Mouse (Mus musculus): ENCODE data around the gene Dock4.
A peak's percentile ranks its signal among the peaks of the same experiment; 100 is the strongest.

The Dock4 gene

DNA sequence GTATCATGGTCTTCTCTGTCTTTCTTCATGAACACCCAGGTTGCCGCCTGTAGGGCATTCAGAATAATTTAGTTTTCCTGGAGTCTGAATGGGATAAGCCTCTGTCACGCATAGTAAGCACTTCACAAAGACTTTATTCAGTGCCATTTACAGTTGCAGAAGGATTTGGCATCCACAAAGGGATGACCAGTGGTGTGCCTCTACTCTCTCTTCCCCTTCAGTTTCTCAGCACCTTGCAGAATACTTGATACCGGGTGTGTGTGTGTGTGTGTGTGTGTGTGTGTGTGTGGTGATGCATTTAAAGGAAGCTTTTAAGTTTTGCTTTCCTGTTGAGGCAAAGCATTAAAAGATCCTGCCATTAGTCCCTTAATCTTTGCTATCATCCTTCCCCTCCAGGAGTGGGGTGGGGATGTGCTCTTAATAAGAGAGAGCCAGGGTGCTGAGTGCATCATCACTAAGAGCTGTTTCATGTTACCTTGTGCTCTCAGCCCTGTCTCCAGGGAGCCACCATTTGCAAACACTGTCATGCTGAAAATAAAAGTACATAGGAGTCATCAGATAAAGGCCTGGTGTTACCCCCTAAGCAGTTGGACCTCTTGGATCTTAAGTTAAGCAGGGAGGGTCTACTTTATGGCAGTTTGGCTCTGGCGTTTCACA, 211.6 kb downstream of the Dock4 start:
- no peak for DNase-seq

DNA sequence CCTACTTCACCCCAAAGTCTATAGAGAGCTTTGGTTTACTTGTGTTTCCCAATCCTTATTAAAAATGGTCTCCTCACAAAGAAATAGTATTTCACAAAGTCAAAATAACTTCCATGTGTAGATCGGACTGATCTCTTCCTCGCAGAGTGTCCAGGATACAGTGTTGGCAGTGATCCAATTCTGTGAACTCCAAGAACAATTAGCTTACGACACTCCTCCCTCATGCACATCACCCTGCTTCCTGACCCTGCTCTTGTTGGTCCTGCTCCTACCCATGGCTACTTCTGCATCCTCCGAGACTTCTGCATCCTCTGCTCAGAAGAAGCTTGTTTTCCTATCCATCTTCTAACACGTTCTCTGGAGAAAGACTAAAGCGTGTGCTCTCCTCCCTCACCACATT, 213.9 kb downstream of the Dock4 start:
- no peak for DNase-seq

DNA sequence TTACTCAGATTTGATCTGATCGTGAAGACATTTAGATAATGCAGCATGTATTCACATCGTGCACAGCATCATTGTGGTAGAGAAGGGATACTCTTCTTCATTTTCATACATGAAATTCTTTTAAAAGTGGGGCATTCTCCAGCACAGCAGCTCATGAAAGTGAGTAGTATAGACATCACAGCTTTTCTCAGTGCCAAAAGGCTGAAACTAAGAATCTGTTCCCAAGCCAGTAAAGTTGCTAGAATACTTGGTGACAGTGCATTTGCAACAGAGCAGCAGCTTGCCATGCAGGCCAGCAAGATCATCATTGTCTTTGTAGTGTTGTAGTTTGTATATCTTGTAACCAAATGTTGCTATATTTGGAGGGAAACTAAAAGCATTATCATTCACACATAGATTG, 223.7 kb downstream of the Dock4 start:
- DNase-seq = no peak

DNA sequence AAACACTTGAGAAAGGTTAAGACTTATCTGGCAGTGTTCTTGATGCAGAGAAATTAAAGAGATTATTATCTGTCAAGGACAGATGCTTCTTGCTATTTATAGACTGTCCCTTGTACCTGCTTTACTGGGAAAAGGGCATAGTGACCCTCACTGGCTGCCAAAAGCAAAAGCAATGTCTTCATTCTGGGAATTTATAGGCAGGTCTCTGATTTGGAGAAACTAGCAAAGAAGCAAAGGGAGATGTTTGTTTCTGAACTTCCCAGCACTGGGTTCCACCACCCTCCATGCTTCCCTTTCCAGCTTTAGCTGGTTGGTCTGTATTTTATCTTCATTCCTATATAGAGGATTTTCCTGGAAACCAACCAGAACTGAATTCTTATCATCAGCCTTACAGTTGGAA, 225.0 kb downstream of the Dock4 start:
- no peak for DNase-seq

DNA sequence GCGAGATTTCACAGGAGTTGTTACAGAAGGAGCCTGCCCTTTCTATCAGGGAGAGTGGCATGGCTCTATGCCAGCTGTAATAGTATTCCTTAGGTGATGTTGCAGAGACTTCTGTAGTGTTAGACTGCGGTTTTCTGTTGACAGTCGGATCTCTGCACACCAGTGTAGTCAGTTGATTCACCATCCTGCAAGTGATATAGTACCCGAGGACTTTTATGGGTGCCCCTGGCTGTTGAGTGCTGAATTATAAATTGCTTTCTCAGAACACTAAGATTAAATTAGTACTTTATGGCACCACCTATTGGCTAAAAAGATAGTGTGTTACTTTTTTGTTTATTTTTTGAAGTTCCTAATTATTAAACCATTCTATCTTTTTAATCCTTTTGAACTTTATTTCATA, 234.0 kb downstream of the Dock4 start:
- DNase-seq = no peak

DNA sequence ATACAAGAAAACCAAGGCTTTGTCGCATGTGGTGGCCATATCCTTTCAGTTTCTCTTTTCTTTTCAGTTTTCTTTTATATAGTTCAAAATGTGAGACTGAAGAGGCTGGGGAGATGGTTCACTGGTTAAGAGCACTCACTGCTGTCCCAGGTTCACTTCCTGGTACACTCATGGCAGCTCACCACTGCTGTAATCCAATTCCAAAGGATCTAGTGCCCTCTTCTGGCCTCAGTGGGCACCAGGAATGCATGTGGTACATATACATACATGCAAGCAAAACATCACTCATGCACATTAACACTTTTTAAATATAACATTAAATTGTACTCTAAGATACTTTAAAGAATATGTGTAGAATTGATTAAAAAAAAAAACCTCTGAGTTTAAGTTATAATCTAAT, 234.8 kb downstream of the Dock4 start:
- DNase-seq = peak in 1 of 2 experiments; percentile 9

DNA sequence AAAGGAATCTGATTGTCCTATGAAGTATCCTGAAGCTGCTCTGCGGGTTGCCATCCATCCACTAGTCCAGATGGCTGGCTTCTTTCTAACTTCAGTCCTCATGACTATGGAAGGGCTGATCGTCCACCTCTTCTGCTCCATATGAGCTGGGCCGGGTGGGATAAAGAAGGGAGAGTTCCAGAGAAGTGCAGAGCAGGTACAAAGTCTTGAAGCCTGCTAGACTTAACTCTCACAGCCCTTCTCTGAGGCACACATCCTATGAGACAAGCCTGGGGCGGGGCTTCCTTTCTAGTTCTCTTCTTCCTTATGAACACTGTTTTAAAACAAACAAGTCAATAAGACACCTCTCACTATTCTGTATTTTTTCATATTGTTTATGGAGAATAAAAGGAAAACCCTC, 245.7 kb downstream of the Dock4 start:
- DNase-seq = no peak

DNA sequence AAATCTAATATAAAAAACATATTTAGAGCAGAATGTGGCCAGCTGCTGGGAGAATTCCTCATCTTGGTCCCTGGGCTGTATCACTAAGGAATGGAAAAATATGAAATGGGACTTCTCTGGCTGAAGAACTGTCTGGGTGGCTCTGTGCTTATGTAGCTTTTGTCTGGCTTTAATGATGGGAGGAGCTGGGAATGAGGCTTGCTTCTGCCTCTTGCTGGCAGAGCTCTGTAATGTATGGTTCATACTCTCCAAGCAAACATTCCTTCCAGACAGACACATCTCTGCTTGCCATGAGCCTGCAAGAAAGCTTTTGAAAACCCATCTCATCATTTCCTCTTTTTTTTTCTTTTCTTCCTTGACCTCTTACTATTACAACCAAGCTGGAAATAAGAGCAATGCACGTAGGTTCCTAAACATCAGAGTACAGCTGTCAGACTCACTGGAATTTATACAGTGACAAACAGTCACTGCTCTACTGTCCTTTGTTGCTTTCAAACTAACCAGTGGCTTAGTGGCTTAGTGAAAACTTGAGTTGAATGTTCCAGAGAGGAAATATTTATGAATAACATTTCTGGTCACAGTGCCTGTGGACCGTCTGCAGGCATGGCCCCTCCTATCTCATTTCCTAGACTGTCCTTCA, 248.4 kb downstream of the Dock4 start:
- DNase-seq = no peak

DNA sequence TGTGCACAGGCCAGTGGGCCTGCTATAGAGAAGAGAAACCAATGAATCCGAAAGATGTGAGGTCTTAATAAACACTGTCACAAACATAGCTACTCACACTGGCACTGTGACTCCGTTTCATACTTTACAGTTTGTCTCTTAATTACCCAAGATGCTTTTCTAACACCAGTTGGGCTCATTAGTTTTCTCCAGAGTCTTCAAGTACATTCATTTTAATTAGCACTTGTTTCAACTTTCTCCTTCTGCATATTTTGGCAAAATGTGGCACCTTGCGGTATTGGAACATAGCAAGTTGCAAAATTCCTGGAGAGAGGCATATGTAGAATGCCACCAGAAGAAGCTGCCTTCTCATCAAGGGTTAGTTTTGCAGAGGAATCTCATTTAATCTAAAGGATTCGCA, 252.6 kb downstream of the Dock4 start:
- DNase-seq = no peak

DNA sequence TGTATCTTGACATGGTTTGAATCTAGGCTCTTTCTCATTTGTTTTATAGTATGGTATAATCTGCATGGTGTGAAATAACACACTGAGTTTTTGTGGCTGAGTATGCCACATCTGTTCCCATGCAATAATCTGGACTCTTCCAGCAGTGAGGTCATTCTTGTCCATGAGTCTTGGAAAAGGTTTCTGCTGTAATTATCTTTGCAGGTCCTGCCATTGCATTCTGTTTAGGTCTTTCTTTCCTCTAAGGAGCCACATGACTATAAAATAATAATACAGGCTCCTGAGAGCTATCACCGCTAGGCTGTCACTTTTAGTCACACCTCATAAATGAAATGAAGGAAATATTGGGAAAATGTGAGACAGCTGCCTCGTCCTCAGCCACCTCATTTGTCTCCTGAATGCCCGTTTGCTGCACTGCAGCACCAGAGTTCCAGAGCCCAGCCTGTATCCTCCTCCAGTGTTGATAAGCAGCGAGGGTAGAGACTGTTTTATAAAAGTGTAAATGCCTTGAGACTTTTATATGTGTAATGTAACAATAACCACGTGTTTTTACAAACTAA, 256.6 kb downstream of the Dock4 start:
- no peak for DNase-seq

DNA sequence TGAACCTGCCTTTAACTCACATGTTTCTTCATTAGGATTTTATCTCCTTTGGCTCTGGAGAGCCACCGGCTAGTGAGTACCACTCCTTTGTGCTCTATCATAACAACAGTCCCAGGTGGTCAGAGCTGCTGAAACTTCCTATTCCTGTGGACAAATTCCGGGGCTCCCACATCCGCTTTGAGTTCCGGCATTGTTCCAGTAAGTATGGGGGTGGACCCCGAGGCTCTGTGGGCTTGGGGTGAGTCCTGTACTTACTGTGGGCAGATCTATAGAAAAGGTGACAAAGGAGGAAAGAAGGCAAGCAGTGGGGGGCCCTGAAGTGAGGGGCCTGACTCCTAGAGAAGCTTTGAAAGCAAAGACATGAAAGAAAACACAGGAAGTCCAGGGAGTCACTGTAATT, 258.5 kb downstream of the Dock4 start:
- DNase-seq = no peak

DNA sequence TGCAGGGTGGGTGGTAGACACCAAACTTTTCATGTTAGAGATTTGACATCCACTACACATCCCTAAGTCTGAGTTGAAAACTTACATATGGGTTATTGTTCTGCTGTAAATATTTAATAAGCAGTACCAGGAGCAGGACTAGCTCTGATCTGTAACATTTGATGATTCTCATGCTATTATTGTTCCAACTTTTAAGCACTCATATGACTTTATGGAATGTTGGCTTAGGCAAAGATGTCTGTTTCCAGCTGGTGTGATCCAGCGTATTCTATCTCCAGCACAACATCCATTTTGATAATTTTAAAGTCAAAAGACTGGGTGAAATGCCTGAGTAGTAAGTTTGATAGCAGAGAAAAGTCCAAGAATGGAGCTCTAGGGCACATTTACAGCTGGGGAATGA, 261.4 kb downstream of the Dock4 start:
- no peak for DNase-seq

DNA sequence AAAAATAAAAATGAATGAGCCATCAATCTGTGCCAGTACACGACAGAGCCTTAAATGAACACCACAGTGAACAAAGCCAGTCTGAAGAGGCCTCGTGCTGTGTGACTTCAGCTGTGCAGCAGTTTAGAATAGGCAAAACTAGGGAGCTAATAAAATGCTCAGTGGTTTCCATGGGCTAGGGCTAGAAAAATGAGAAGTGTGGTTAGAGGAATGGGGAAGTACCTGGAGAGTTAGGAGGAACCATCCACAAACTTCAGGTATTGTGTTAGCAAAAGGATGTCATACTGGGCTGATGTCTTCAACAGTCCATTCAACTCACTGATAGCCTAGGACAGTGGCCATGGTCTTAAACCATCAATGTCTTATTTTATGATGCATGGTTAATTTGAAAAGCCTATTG, 263.3 kb downstream of the Dock4 start:
- no peak for DNase-seq

DNA sequence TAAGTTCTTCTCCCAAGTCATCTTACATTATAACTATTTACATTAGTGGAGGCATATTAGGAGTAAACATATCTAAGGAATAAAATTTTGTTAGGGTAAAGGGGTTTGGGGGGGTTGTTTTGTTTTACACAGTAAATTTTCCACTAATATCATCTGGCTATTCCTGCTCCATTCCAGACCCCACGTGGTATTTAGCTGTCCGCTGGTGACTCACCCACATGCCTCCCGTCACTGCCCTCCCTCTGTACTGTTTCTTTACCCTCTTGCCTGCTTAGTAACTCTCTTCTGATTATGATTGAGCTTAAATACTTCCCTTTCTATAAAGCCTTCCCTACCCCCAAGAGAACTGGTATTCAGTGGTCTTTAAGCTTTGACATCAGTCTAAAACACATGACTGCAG, 266.5 kb downstream of the Dock4 start:
- DNase-seq = no peak

DNA sequence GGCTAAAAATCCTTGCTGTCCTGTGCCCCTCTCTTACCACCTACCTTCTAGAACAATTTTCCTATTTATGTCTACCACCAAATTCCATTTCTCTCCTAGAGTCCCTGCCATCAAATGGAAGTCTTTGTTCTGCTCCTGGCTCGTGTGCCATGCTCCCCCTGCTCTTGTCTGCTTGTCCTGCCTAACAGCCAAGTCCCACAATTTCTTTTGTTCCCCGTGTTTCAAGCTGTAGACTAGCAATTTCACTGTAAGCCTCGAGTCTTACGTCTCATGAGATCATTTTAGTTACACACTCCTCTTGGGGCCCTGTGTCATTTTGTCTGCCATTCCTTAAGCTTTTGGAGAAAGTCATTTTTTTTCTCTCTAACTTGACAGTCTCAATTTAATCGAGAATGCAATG, 268.5 kb downstream of the Dock4 start:
- no peak for DNase-seq

DNA sequence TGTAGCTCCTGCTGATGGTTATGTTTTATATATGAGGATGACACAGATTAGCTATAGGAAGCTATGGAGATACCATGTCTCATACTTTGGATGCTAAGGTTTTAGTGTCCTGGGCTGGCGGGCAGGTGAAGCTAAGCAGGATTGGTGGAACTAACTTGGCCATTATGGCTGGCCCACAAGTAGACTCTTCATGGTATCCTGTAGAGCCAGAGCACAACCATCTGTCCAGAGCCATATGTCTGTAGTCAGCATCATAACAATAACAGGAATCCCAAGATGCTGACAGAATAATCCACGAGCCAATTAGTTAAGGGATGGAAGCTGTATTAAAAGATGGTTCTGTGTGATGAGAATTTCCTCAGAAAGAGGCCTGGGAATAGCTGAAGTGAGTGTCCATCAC, 269.4 kb downstream of the Dock4 start:
- no peak for DNase-seq

DNA sequence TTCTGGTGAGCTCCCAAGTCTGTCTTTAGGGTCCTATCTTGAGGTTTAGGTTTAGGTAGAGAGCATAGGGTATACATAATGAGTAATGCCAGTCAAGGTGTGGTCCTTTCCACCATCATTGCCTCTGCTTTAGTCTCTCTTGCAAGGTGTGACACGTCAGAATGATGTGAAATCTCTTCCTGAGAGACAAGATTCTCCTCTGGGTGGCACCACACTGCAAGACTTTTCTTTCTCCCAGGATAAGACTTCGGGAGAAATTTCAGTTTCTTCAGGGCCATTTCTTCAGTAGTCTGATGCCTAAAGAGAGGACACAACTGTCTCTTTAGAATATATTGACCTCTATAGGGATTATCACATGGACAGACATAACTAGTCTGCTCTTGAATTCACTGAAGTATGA, 282.6 kb downstream of the Dock4 start:
- no peak for DNase-seq

DNA sequence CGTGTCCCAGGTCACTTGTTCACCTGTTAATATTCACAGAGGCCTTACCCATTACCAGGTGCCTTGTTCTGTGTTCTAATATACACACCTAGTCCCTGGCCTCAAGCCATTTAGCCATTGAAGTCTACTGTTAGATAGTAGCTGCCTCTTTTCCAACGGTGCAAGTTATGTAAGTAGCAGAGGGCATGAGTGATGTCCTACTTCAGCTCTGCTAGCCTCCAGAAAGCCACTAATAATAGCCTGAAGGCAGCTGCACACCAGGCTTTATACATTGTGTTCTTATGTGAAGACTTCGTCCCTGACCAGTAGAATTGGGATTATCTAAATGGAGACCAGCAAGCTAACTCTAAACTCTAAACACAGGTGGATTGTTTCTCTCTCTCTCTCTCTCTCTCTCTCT, 285.0 kb downstream of the Dock4 start:
- no peak for DNase-seq

DNA sequence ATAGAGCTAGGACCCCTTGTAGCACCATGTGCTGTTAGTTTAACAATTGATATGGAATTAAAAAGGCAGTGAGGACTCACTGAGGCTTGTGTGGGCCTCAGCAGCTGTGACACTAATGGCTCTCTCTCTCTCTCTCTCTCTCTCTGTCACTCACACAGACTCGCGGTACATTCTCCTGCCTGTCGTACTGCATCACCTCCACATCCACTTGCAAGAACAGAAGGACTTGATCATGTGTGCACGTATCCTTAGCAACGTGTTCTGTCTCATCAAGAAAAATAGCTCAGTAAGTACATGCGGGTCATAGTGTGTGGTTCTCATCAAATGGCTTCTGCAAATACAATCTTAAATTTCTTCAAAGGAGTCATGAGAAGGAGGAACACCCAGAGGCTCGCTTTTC, 299.7 kb downstream of the Dock4 start:
- DNase-seq = no peak

DNA sequence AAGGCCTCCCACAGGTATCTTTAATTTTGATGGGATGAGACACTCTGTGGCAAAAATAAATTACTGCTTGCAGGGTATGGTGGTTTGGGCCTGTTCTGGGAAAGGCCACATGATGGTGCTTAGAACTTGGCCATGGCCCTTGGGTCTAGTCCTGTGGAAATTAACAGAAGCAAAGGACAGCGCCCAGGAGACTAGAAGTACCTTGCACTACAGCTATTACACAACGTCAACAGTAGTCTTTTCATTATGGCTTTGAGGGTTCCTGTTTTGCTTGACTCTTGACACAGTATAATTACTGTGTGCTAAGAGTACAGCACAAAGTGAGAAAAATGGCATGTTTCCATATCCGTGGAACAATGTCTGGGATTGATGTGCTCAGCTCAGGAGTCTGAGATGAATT, 300.3 kb downstream of the Dock4 start:
- DNase-seq = no peak

DNA sequence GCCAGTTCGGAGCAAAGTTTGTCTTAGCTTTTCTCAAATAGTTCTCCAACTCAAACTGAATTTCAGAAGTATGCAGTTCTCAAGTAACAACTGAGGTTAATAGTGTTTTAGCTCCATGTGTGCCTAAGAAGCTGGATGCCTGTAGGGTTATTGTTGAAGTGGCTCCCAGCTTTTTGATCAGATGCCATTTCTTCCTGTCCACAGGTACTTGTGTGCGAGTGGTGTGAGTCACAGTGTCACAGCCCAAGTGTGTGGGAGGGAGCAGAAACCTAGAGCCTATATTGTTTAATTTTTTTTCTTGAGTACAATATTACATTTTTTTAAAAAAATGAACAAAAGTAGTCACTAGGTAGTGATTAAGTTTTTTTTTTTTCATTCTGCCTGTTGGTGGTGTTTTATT, 313.5 kb downstream of the Dock4 start:
- DNase-seq = no peak

DNA sequence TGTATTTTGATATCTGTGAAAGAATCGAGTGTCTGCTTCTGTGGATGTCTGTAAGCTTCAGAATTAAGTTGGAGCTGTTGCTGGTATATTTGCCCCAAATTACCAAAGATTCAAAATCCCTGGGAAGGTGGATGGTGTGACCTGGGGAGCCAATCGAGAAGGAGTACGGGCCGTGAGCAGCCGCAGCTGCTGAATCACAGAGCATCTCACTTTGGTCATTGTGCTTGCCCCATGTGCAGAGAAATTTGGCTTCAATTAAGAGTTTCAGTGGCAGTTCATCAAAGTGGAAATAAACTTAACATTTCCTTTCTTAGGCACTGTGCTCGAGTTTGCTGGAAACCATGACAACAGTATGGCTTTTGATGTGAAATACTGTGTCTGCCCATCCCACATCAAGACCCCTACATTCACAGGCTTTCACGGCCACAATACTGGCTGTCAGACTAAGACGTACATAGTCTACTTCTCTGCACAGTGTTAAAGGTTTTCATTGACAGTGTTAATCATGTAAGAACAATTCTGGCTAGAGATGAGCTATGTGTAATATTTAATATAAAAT, 321.6 kb downstream of the Dock4 start:
- DNase-seq = no peak

DNA sequence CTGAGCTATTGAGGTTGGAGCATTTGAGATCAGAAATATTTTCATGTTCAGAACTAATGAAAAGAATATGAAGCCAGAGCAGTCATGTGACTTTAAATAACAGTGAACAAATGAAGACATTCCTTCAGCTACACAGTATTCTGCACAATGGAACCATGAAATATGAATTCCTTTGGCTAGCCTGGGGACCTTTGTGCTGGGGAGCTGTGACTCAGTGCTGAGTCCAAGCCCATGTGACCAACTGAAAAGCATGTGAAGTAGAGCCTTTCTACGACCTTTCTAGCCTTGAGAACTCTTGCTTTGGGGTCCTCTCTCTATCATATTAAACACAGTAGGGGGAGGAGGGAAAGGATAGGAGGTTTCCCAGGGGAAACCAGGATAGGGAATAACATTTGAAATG, 327.3 kb downstream of the Dock4 start:
- DNase-seq = no peak

DNA sequence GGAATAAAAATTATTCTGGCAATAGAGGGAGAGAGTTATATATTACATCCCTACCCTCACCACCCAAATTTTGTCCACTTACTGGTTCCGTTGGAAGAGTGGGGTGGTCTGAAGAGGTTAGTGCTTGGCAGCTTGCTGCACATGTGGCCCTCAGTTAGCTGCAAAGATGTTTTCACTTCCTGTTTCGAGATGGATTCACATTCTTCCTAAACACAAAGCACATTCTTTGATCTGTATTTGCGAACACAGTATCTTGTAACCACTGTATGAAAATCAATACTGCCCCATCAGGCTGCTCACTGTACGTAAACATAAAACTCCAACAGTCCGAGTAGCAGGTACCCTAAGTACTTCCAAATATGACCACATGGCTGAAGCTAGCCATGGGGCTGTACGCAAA, 335.8 kb downstream of the Dock4 start:
- DNase-seq = no peak
